Mouse (Mus musculus): ENCODE results near the gene Btbd11. TPM values are rescaled to one million over a fixed set of nuclear protein-coding genes. Genes with fewer than 3 reads are reported as not detected.

The Btbd11 gene
- total RNA-seq, 2 experiments from 2014 or later, result 0.66 to 0.81 TPM

- DNase-seq (ENCODE audit: low spot score), result no peak
Observed at GRCm38 (mm10) chr10:85522220-85522760, 135.7 kb downstream of the Btbd11 start.

- no peak for DNase-seq (ENCODE audit: low spot score)
Observed at GRCm38 (mm10) chr10:85525267-85526015, 138.8 kb downstream of the Btbd11 start.

- no peak for DNase-seq (ENCODE audit: low spot score)
Observed at GRCm38 (mm10) chr10:85526657-85527056, 140.0 kb downstream of the Btbd11 start.

- no peak for DNase-seq (ENCODE audit: low spot score)
Observed at GRCm38 (mm10) chr10:85527722-85528121, 141.1 kb downstream of the Btbd11 start.

- DNase-seq (ENCODE audit: low spot score), result no peak
Observed at GRCm38 (mm10) chr10:85533192-85533710, 146.6 kb downstream of the Btbd11 start.

- no peak for DNase-seq (ENCODE audit: low spot score)
Observed at GRCm38 (mm10) chr10:85538051-85538753, 151.6 kb downstream of the Btbd11 start.

- DNase-seq (ENCODE audit: low spot score), result no peak
Observed at GRCm38 (mm10) chr10:85539510-85540120, 153.0 kb downstream of the Btbd11 start.

GRCm38 (mm10) chr10:85540311-85541093, 153.9 kb downstream of the Btbd11 start:
- DNase-seq (ENCODE audit: low spot score), result no peak

GRCm38 (mm10) chr10:85541481-85541880, 154.9 kb downstream of the Btbd11 start:
- DNase-seq (ENCODE audit: low spot score), result no peak

- DNase-seq (ENCODE audit: low spot score), result no peak
Observed at GRCm38 (mm10) chr10:85541892-85542630, 155.4 kb downstream of the Btbd11 start.

GRCm38 (mm10) chr10:85543281-85543680, 156.7 kb downstream of the Btbd11 start:
- DNase-seq (ENCODE audit: low spot score), result no peak

- DNase-seq (ENCODE audit: low spot score), result no peak
Observed at GRCm38 (mm10) chr10:85544991-85545390, 158.4 kb downstream of the Btbd11 start.

- no peak for DNase-seq (ENCODE audit: low spot score)
Observed at GRCm38 (mm10) chr10:85555193-85555592, 168.6 kb downstream of the Btbd11 start.

GRCm38 (mm10) chr10:85561418-85561817, 174.8 kb downstream of the Btbd11 start:
- no peak for DNase-seq (ENCODE audit: low spot score)

GRCm38 (mm10) chr10:85571456-85571855, 184.8 kb downstream of the Btbd11 start:
- no peak for DNase-seq (ENCODE audit: low spot score)

- no peak for DNase-seq (ENCODE audit: low spot score)
Observed at GRCm38 (mm10) chr10:85572571-85572970, 186.0 kb downstream of the Btbd11 start.

- DNase-seq (ENCODE audit: low spot score), result no peak
Observed at GRCm38 (mm10) chr10:85577891-85578420, 191.3 kb downstream of the Btbd11 start.

- DNase-seq (ENCODE audit: low spot score), result no peak
Observed at GRCm38 (mm10) chr10:85578571-85579465, 192.2 kb downstream of the Btbd11 start.

GRCm38 (mm10) chr10:85587758-85588157, 201.1 kb downstream of the Btbd11 start:
- DNase-seq (ENCODE audit: low spot score), result no peak
